Mouse (Mus musculus) brain, embryonic 14.5 days (tissue): Measurements from ENCODE around the gene Dscaml1.

Experiments
- CTCF ChIP-seq: fragments of 200-500 bp; IDR thresholded peaks from 2 replicates; pipeline ENCODE4 v1.5.1; 2012; ENCODE audit warnings: inconsistent platforms, mild to moderate bottlenecking, moderate library complexity, borderline replicate concordance; ENCODE audit not compliant: insufficient read depth, insufficient read length; ENCODE audit errors: extremely low read depth
- POLR2A ChIP-seq: fragments of 200-500 bp; IDR thresholded peaks from 2 replicates; pipeline ENCODE4 v1.6.1; 2012; ENCODE audit warnings: mild to moderate bottlenecking, inconsistent platforms, borderline replicate concordance; ENCODE audit not compliant: poor library complexity, insufficient read depth, insufficient read length, severe bottlenecking; ENCODE audit errors: extremely low read depth

DNA sequence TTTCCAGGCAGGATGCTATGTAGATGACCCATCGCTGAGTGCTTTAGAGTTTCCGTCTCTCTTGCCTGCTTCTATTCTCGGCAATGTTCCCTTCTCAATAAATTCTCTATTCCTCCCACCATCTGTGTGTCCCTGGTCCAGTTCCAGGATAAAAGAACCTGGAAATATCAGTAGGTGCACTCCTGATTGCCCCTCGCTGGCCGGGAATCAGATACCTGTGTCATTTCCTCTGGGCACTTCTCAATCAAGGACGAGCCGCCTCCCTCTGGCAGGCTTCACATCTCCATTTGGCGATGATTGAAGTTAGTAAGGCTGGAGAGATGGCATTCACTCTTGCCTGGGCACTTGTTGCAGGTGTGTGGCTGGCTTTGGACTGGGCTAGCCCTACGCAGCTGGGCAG lies 54.5 kb downstream of the Dscaml1 start:
- TF ChIP-seq CTCF (no peak), POLR2A (no peak)
